8 mouse cellular contexts compared by ENCODE assay signal in genomic region chr17:48409380-48410298, GRCm38 (mm10). TPM values are rescaled to one million over a fixed set of nuclear protein-coding genes. Genes with fewer than 3 reads are reported as not detected.
A peak's percentile ranks its signal among the peaks of the same experiment; 100 is the strongest.
DNase-seq lines count a peak whose midpoint lies in the region; ATAC-seq and TF ChIP-seq lines count a peak whose summit lies in the region.

Gene Nfya (minus strand): TSS chr17:48409906.
Gene Oard1 (plus strand): TSS chr17:48410014.

- intact Hi-C loops in heart, postnatal 36 days (cut with DNase I), result loop anchor here (5.0 kb wide), 1 partner anchor 132 kb away; no protein-coding TSS in a partner anchor

- H3K9me3 ChIP-seq in G1E (replicated peaks), result no peaks in the 10 kb centered on the region
- no peaks in the 10 kb centered on the region for H3K9me3 ChIP-seq in forebrain, embryonic 16.5 days (ENCODE audit: control insufficient read depth, low read length)
- H3K9me3 ChIP-seq in lung, embryonic 14.5 days (ENCODE audit: low read depth, low read length), result no peaks in the 10 kb centered on the region

- peak; percentile 77 for ATAC-seq in G1E (ENCODE audit: extremely low read depth, insufficient number of reproducible peaks, low FRiP score, poor library complexity, severe bottlenecking)
- ATAC-seq in forebrain, embryonic 16.5 days, result peak; percentile 96
- ATAC-seq in lung, embryonic 14.5 days (ENCODE audit: insufficient read depth), result peak; percentile 97

- H3K27me3 ChIP-seq in G1E (ENCODE audit: insufficient read depth, low read length), result no peaks in the 10 kb centered on the region
- no peaks in the 10 kb centered on the region for H3K27me3 ChIP-seq in forebrain, embryonic 16.5 days (replicated peaks; ENCODE audit: control insufficient read depth, insufficient read depth, low read length)
- H3K27me3 ChIP-seq in lung, embryonic 14.5 days (ENCODE audit: insufficient read depth, low read length), result no peaks in the 10 kb centered on the region
- H3K27me3 ChIP-seq in thymus, adult 2 months (ENCODE audit: control insufficient read depth, insufficient read depth, low read length), result no peaks in the 10 kb centered on the region

- H3K4me1 ChIP-seq in G1E (ENCODE audit: insufficient read depth, low read depth, low read length), result peaks cover 48% of the 10 kb centered on the region
- H3K4me1 ChIP-seq in forebrain, embryonic 16.5 days (replicated peaks; ENCODE audit: control insufficient read depth, insufficient read depth, low read length), result peaks cover 33% of the 10 kb centered on the region
- H3K4me1 ChIP-seq in lung, embryonic 14.5 days (ENCODE audit: insufficient read depth), result peaks cover 12% of the 10 kb centered on the region
- H3K4me1 ChIP-seq in olfactory bulb, adult 2 months (ENCODE audit: control insufficient read depth, insufficient read depth, low read length), result no peaks in the 10 kb centered on the region
- peaks cover 8% of the 10 kb centered on the region for H3K4me1 ChIP-seq in thymus, adult 2 months (replicated peaks; ENCODE audit: control insufficient read depth, insufficient read depth, low read length)

- DNase-seq in G1E (ENCODE audit: low spot score), result peak; percentile 97
- DNase-seq in cerebellum, adult 18-20 months, result peak; percentile 100
- peak; percentile 99 to 100 for DNase-seq in heart, postnatal 36 days
- DNase-seq in layer of hippocampus, adult 2 months (ENCODE audit: low spot score in 2 of 2), result peak; percentile 100
- DNase-seq in lung, embryonic 14.5 days, result peak; percentile 100
- DNase-seq in thymus, adult 2 months, result peak; percentile 100

- peak within 1 kb of the TSS; percentile 92 for H3K4me3 ChIP-seq in G1E (ENCODE audit: low read depth, low read length)
- H3K4me3 ChIP-seq in forebrain, embryonic 16.5 days (replicated peaks; ENCODE audit: low read length), result peak within 1 kb of the TSS; percentile 93
- peak within 1 kb of the TSS; percentile 92 for H3K4me3 ChIP-seq in layer of hippocampus, adult 2 months
- peak within 1 kb of the TSS; percentile 92 for H3K4me3 ChIP-seq in lung, embryonic 14.5 days (ENCODE audit: low read depth, low read length)
- H3K4me3 ChIP-seq in olfactory bulb, adult 2 months (ENCODE audit: insufficient read depth, low read depth, low read length), result peak within 1 kb of the TSS; percentile 81
- H3K4me3 ChIP-seq in thymus, adult 2 months (ENCODE audit: control insufficient read depth, insufficient read depth, low read length), result peak within 1 kb of the TSS; percentile 84

- peak within 1 kb of the TSS; percentile 88 for H3K4me2 ChIP-seq in forebrain, embryonic 16.5 days (ENCODE audit: low read length)
- peak within 1 kb of the TSS; percentile 88 for H3K4me2 ChIP-seq in lung, embryonic 14.5 days

- no peak for TF ChIP-seq CTCF in G1E (IDR thresholded peaks at IDR 0.05; ENCODE audit: low read depth, low read length)
- no peak; the same call in 1 of the 2 replicates for TF ChIP-seq CTCF in layer of hippocampus, adult 2 months (conservative IDR thresholded peaks at IDR 0.05)
- no peak for TF ChIP-seq CTCF in lung, embryonic 14.5 days (IDR thresholded peaks at IDR 0.05; ENCODE audit: low read depth)
- no peak for TF ChIP-seq CTCF in olfactory bulb, adult 2 months (IDR thresholded peaks at IDR 0.05; ENCODE audit: insufficient read depth, low read depth, low read length)
- TF ChIP-seq CTCF in thymus, adult 2 months (IDR thresholded peaks at IDR 0.05; ENCODE audit: borderline replicate concordance, control insufficient read depth, extremely low read depth, insufficient read depth, low read length, poor library complexity), result peak; percentile 8; the same call in 1 of the 2 replicates

- under 1% methylated on average over 78 of the region's 84 CpGs for WGBS in forebrain, embryonic 16.5 days
- under 1% methylated on average over 84 of the region's 84 CpGs for WGBS in lung, embryonic 14.5 days
- under 1% methylated on average over 84 of the region's 84 CpGs for WGBS in olfactory bulb, adult 2 months
- under 1% methylated on average over 84 of the region's 84 CpGs for WGBS in thymus, adult 2 months

- peaks cover 51% of the 10 kb centered on the region for H3K36me3 ChIP-seq in G1E (replicated peaks)
- no peaks in the 10 kb centered on the region for H3K36me3 ChIP-seq in forebrain, embryonic 16.5 days (ENCODE audit: control insufficient read depth, insufficient read depth)
- peaks cover 25% of the 10 kb centered on the region for H3K36me3 ChIP-seq in lung, embryonic 14.5 days (ENCODE audit: insufficient read depth)
- 0 out of 2 replicates have a peak, but pooled peaks cover 3% of the 10 kb centered on the region for H3K36me3 ChIP-seq in thymus, adult 2 months (ENCODE audit: control insufficient read depth, insufficient read depth, low read length)

- H3K9ac ChIP-seq in forebrain, embryonic 16.5 days (replicated peaks; ENCODE audit: low read depth, low read length), result peak within 1 kb of the TSS; percentile 100
- H3K9ac ChIP-seq in lung, embryonic 14.5 days, result peak within 1 kb of the TSS; percentile 100

- peak; percentile 80 for TF ChIP-seq POLR2A in olfactory bulb, adult 2 months (IDR thresholded peaks at IDR 0.05; ENCODE audit: insufficient read depth, low read depth, low read length)
- peak; percentile 69 for TF ChIP-seq POLR2A in thymus, adult 2 months (IDR thresholded peaks at IDR 0.05; ENCODE audit: control insufficient read depth, extremely low read depth, insufficient read depth, low read length, poor library complexity)

- peak within 1 kb of the TSS; percentile 100 for H3K27ac ChIP-seq in forebrain, embryonic 16.5 days (ENCODE audit: low read length)
- H3K27ac ChIP-seq in layer of hippocampus, adult 2 months, result peak within 1 kb of the TSS; percentile 98
- H3K27ac ChIP-seq in lung, embryonic 14.5 days (ENCODE audit: low read depth), result peak within 1 kb of the TSS; percentile 100
- H3K27ac ChIP-seq in olfactory bulb, adult 2 months (ENCODE audit: insufficient read depth, low read depth, low read length), result peak within 1 kb of the TSS; percentile 97
- H3K27ac ChIP-seq in thymus, adult 2 months (ENCODE audit: control insufficient read depth, insufficient read depth, low read length), result peak within 1 kb of the TSS; percentile 94

RNA-seq across cellular contexts. Expression of gene Nfya, which starts in this region (rescaled TPM):
- total RNA-seq in G1E (2014; fragmentation: Nextera tagmentation) (193 and 203 TPM in 2 replicates), G1E (2017) (22.5 and 27.4 TPM in 2 replicates)
- 41.1 and 43.3 TPM in 2 replicates for polyA plus RNA-seq in G1E (2012)
- 19.7 and 21.8 TPM in 2 replicates for polyA plus RNA-seq in forebrain, embryonic 16.5 days (2015; fragmentation: Nextera tagmentation; extraction: Ambion mirVana)
- 10 to 100 TPM; 15.3 to 20.6 TPM for total RNA-seq in heart, postnatal 36 days (2021)
- 10 to 100 TPM; 21.4 to 26.7 TPM for total RNA-seq in layer of hippocampus, adult 2 months (2021)
- 30.3 and 30.5 TPM in 2 replicates for polyA plus RNA-seq in lung, embryonic 14.5 days (2014; fragmentation: Nextera tagmentation; extraction: Ambion mirVana)
- polyA plus RNA-seq in olfactory bulb, adult 2 months (2012; ENCODE audit: insufficient read depth, insufficient read length, low replicate concordance, missing spikeins), result not detected in 2 replicates
- polyA plus RNA-seq in thymus, adult 2 months (2012; rRNA removed), result 210 and 244 TPM in 2 replicates

RNA-seq across cellular contexts. Expression of gene Oard1, which starts in this region (rescaled TPM):
- total RNA-seq in G1E (2014; fragmentation: Nextera tagmentation) (34.3 and 39.8 TPM in 2 replicates), G1E (2017) (83.4 and 91.3 TPM in 2 replicates)
- polyA plus RNA-seq in G1E (2012), result 3.5 and 5.0 TPM in 2 replicates
- 49.1 and 54.5 TPM in 2 replicates for polyA plus RNA-seq in forebrain, embryonic 16.5 days (2015; fragmentation: Nextera tagmentation; extraction: Ambion mirVana)
- total RNA-seq in heart, postnatal 36 days (2021), result 10 to 100 TPM; 15.8 to 16.3 TPM
- total RNA-seq in layer of hippocampus, adult 2 months (2021), result 10 to 100 TPM; 11.1 to 15.1 TPM
- 75.2 and 77.9 TPM in 2 replicates for polyA plus RNA-seq in lung, embryonic 14.5 days (2014; fragmentation: Nextera tagmentation; extraction: Ambion mirVana)
- not detected in 2 replicates for polyA plus RNA-seq in olfactory bulb, adult 2 months (2012; ENCODE audit: insufficient read depth, insufficient read length, low replicate concordance, missing spikeins)
- 12.0 TPM in 2 replicates for polyA plus RNA-seq in thymus, adult 2 months (2012; rRNA removed)

Comparison
In these comparisons a context has a peak if more than half of its experiments do, and no peak if none do; other contexts are left out.
1. Peak in every context shown above with its lines: DNase-seq, ATAC-seq, H3K4me3 ChIP-seq and H3K27ac ChIP-seq.